Mouse (Mus musculus) embryonic facial prominence, embryonic 15.5 days (tissue): Measurements from ENCODE around the gene Apol7b. TPM values are rescaled to one million over a fixed set of nuclear protein-coding genes. Genes with fewer than 3 reads are reported as not detected.
"Not testable (repeated sequence)": the region's sequence is repeated elsewhere in the genome, so short reads cannot be mapped to it uniquely, and the experiment has no call there.

Experiments used
- ATAC-seq: fragments of 200-750 bp; cut with Nextera tagmentation; 2 replicates; pipeline ENCODE4 v1.8.0; 2017; ENCODE audit warnings: low read depth, moderate TSS enrichment; ENCODE audit not compliant: insufficient number of reproducible peaks, low FRiP score, low TSS enrichment
- H3K27ac ChIP-seq: fragments of 300-500 bp; sonication (generic); replicated peaks from 2 replicates; pipeline ENCODE4 v1.5.1; 2015; ENCODE audit warnings: mild to moderate bottlenecking, inconsistent platforms
- H3K27me3 ChIP-seq: fragments of 300-500 bp; sonication (generic); 2 replicates; pipeline ENCODE4 v1.6.1; 2015; ENCODE audit warnings: inconsistent platforms
- H3K36me3 ChIP-seq: fragments of 300-500 bp; sonication (generic); 2 replicates; pipeline ENCODE4 v1.6.1; 2015; ENCODE audit warnings: mild to moderate bottlenecking, inconsistent platforms
- H3K4me1 ChIP-seq: fragments of 300-500 bp; sonication (generic); 2 replicates; pipeline ENCODE4 v1.6.1; 2015; ENCODE audit warnings: inconsistent platforms
- H3K4me2 ChIP-seq: fragments of 300-500 bp; sonication (generic); replicated peaks from 2 replicates; pipeline ENCODE4 v1.6.1; 2015; ENCODE audit warnings: mild to moderate bottlenecking, inconsistent platforms
- H3K4me3 ChIP-seq: fragments of 300-500 bp; sonication (generic); replicated peaks from 2 replicates; pipeline ENCODE4 v1.5.1; 2015; ENCODE audit warnings: mild to moderate bottlenecking, inconsistent platforms
- H3K9ac ChIP-seq: fragments of 300-500 bp; sonication (generic); 2 replicates; pipeline ENCODE4 v1.6.1; 2015; ENCODE audit warnings: inconsistent platforms
- H3K9me3 ChIP-seq: fragments of 300-500 bp; sonication (generic); replicated peaks from 2 replicates; pipeline ENCODE4 v1.6.1; 2016; ENCODE audit warnings: inconsistent platforms
- WGBS: fragments of 180-500 bp; shearing (Covaris S2); methylation state at CpG from one replicate; pipeline ENCODE4 v1.1.7; 2015; 5-methylcytosine and 5-hydroxymethylcytosine counted together
- polyA plus RNA-seq: library from polyadenylated mRNA; unstranded; fragments of >200 nt; fragmentation: Nextera tagmentation; extraction: Ambion mirVana; gene quantifications from 2 replicates; pipeline ENCODE4 v1.2.1, GENCODE M21; 2015

The Apol7b gene
- polyA plus RNA-seq, 1 experiment from 2014 or later, result not detected

DNA sequence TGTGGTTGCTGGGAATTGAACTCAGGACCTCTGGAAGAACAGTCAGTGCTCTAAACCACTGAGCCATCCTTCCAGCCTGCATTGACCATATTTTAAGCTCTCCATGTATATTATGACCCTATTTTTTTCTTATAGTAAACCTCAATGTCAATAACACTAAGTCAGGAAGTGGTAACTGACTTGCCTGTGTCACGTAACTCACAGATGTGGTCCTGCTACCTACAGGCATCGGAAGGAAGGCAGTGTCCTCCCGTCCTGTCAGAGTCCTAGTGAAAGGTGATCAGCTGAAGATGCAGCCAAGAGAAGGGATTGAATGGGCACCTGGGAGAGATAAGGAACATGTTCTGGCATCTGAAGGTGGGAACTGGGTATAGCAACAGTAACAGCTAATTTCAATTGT lies 27.6 kb downstream of the Apol7b start:
- not testable (repeated sequence) for H3K4me3 ChIP-seq

DNA sequence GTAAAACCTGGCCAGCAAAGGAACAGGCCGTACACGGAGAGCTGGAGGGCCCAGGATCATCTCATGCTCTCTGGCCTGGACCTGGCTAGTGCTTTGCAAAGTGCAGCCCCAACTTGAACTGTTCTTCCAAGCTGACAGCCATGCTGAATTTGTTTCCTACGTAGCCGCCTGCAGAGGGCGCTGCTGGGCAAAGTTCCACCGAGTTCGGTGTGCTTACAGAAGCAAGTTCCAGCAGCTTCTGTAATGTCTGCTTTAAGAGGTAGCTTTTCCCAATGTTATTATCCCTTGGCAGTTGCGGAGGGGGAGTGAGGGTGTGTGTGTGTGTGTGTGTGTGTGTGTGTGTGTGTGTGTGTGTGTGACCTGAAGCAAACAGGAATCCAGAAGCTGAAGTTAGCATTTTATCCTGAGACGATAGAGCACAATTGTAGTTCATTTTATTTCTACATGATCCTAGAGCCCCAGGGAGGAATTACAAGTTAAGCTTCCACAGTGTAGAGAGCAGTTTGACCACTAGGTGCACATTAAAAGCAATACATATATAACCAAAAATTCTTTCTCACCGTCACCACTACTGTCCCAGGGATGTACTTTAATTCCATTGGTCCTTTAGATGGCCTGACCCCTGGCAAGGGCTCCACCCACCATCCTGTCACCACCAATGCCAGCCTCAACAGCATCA lies 30.5 kb downstream of the Apol7b start:
- not testable (repeated sequence) for H3K27me3 ChIP-seq, H3K4me3 ChIP-seq, H3K36me3 ChIP-seq, H3K4me1 ChIP-seq, ATAC-seq, H3K27ac ChIP-seq, H3K9ac ChIP-seq, H3K4me2 ChIP-seq, H3K9me3 ChIP-seq
- WGBS, result 21% methylated on average over 4 of the region's 10 CpGs

More for the DNA sequence above, 27.6 kb downstream of the Apol7b start:
- not testable (repeated sequence) for H3K4me2 ChIP-seq, H3K9me3 ChIP-seq, H3K27ac ChIP-seq, H3K27me3 ChIP-seq, ATAC-seq, H3K9ac ChIP-seq, H3K4me1 ChIP-seq, H3K36me3 ChIP-seq
- no CpG with 5 or more reads among the region's 3 CpGs for whole genome bisulfite sequencing

DNA sequence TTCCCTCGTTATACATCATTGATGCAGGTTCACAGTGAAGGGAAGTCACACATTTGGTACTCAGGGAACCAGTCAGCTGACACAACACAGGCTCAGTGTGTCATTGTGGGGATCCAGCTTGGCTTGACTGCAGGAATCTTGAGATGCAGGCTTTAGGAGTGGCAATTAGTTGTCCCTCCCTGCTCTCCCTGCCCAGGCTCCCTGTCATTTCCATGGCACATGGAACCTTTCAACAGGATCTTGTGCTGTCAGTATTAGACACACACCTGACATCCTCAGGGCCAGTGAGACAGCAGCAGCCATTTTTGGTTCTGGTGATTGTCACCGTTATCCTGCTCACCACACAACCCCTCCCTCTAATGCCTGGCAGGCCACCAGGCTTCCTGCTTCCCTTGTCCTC lies 31.6 kb downstream of the Apol7b start:
- not testable (repeated sequence) for H3K4me3 ChIP-seq, H3K9me3 ChIP-seq, H3K27me3 ChIP-seq, H3K27ac ChIP-seq, H3K36me3 ChIP-seq, H3K4me2 ChIP-seq, ATAC-seq, H3K4me1 ChIP-seq, H3K9ac ChIP-seq
- WGBS, result 55% methylated on average over 2 of the region's 2 CpGs

DNA sequence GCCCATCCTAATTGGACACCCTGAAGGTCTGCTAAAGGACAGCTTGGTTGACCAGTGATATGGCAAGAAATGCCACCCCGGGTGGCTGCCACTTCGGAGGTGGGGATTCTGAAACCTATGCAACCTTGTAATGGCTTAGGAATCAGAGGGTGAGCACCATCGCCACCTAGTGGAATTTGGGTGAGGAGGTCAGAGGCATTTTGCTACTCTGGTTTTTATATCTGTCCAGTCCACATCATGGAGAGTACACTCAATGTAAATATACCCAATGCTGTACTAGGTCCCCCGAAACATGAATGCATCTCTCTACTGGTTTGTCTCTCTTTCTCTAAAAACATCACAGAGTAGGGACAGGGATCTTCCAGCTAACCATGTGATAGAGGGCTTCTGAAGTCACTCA lies 34.6 kb downstream of the Apol7b start:
- H3K27me3 ChIP-seq, H3K9ac ChIP-seq, H3K4me3 ChIP-seq, H3K36me3 ChIP-seq, H3K4me1 ChIP-seq, H3K27ac ChIP-seq, H3K9me3 ChIP-seq, H3K4me2 ChIP-seq, ATAC-seq: not testable (repeated sequence)
- 26% methylated on average over 4 of the region's 4 CpGs for WGBS

DNA sequence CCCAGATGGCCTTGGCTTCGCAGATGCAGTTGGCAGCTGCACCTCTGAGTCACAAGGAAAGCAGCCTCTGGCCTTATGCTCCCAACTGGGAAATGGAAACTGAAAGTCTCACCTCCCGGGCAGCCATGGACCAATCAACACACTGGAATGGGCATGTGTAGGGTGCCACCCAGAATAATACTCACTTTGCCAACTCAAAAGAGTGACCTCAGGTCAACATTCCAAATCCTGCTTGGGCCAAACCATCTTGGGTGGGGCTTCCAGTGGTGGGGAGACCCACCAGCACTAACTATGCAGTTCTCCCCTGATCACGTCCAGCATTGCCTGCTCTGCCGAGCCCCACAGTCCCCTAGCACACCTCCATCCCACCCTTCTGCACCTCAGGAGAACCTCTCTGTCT lies 36.3 kb downstream of the Apol7b start, which contains the start of gene Apol9a:
Gene Apol9a (minus strand): TSS at position 101 of the 400 bp plus-strand sequence.
- not testable (repeated sequence) for ATAC-seq, H3K9me3 ChIP-seq, H3K9ac ChIP-seq, H3K4me3 ChIP-seq, H3K4me2 ChIP-seq, H3K27ac ChIP-seq, H3K4me1 ChIP-seq, H3K36me3 ChIP-seq, H3K27me3 ChIP-seq
- WGBS, result 57% methylated on average over 1 of the region's 4 CpGs

DNA sequence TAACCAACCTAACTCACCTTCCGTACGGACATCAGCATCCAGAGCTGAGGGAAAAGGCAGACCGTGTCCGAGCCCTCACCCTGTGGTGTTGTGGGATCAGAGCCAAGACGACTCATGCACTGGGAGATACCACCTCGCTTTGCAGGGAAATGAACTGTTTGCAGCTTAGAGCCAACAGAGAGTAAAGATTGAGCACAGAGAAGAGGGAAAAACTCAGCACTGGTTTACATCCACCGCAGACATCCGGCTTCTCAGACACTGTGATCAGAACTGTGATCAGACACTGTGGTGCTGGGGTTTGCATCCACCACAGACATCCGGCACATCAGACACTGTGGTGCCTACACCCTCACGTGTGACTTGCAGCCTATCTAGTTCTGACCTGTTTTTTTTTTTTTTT lies 40.9 kb downstream of the Apol7b start:
- H3K36me3 ChIP-seq, H3K4me2 ChIP-seq, ATAC-seq, H3K27me3 ChIP-seq, H3K9ac ChIP-seq, H3K4me3 ChIP-seq, H3K4me1 ChIP-seq, H3K27ac ChIP-seq, H3K9me3 ChIP-seq: not testable (repeated sequence)
- 67% methylated on average over 10 of the region's 10 CpGs for WGBS

DNA sequence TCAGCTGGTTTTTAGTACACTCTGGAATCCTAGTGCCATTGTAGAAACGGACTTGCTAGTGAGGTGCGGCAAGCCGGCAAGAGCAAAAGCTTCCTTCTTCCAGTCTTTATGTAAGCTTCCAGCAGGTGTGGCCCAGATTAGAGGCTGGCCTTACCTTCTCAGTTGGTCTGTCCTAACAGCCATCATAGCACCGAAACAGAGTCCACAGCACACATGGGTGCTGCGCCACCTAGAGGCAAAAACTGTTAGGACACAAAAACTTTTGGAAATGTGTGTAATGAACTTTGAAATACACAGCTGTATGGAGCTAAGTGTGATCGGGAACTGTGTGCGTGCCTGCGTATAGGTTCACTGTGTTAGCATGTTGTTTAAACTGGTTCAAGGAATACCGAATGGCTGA lies 48.3 kb downstream of the Apol7b start, which contains the start of gene Apol7a:
Gene Apol7a (minus strand): TSS at position 84 of the 400 bp plus-strand sequence.
- not testable (repeated sequence) for H3K27ac ChIP-seq, H3K27me3 ChIP-seq, H3K9ac ChIP-seq, ATAC-seq, H3K4me3 ChIP-seq, H3K4me2 ChIP-seq, H3K4me1 ChIP-seq, H3K9me3 ChIP-seq, H3K36me3 ChIP-seq
- 62% methylated on average over 9 of the region's 9 CpGs for WGBS

DNA sequence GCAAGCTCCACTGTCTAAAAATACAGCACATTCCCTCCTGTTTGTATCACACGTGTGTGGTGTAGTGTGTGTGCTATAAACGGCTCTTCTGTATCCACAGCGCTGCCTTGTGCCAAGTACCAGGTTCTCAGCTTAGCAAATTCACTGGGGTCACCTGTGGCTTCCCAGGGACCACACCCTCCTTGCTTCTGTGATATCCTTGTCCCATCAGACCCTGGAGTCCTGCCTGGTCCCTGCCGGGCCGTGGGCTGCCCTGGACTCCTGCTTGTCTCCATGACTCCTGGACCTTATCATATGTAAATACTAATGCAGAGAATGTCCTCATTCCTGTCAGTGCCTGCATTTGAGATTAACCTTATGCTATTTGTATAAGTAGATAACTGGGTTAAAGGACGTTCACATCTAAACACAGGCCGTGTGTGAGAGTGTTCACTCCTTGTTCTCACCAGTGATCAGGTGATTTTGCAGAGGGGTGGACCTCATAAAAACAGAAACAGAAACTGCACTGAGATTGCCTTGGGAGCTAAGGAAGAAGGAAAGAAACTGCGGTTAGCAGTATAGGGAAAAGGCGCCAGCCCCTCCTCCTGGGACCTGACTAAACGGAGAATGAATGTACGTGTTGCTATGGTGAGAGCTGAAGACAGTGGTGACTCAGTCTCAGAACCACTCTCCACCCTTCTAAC lies 49.7 kb downstream of the Apol7b start:
- H3K36me3 ChIP-seq, H3K9ac ChIP-seq, H3K4me3 ChIP-seq, H3K4me2 ChIP-seq, H3K9me3 ChIP-seq, H3K27ac ChIP-seq, H3K4me1 ChIP-seq, ATAC-seq, H3K27me3 ChIP-seq: not testable (repeated sequence)
- WGBS, result 66% methylated on average over 11 of the region's 11 CpGs

DNA sequence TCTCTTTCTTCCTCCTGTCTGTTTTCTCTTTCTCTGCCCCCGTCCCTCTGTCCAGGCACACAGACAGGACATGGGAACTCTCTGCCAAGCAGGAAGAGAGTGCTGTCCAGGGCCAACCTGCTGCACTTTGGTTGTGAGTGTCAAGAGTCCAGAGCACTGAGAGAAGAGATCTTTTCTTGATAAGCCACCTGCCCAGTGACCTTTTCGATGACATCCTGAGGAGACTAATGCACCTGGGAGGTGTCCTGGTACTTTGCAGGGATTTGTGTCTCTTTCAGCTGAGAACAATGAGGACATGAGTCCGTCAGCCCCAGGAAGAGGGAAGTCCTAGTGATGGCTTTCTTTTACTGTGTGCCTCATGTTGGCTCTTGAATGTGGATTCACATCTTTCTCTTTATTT lies 53.5 kb downstream of the Apol7b start:
- H3K4me3 ChIP-seq, ATAC-seq, H3K27me3 ChIP-seq, H3K9me3 ChIP-seq, H3K9ac ChIP-seq, H3K4me2 ChIP-seq, H3K4me1 ChIP-seq, H3K36me3 ChIP-seq, H3K27ac ChIP-seq: not testable (repeated sequence)
- 47% methylated on average over 3 of the region's 3 CpGs for WGBS

DNA sequence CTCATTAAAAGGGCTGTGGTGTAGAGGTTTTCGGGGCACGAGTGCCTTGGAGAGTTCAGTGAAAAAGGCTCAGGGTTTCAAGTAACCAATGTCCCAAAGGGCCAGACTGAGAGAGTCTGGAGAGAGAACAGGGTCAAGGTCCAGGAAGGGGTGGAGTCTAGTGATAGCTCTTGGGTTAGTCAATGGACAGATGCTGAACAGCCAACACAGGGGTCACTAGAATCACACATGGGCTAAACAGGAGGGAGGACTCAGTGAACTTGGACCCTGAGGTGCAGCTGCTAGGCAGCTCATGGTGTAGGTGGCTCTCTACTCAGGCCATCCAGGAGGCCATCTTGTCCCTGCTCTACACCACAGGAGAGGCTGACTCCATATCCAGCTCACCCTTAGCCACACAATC lies 59.8 kb downstream of the Apol7b start:
- no peak for ATAC-seq
- H3K4me1 ChIP-seq, result no peaks in the 10 kb centered on the region
- WGBS, result 65% methylated on average over 2 of the region's 2 CpGs
- no peak overlapping the region for H3K4me3 ChIP-seq
- no peaks in the 10 kb centered on the region for H3K9me3 ChIP-seq
- no peaks in the 10 kb centered on the region for H3K36me3 ChIP-seq
- no peak overlapping the region for H3K27ac ChIP-seq
- H3K4me2 ChIP-seq, result no peak overlapping the region
- H3K9ac ChIP-seq, result no peak overlapping the region
- H3K27me3 ChIP-seq, result no peaks in the 10 kb centered on the region

DNA sequence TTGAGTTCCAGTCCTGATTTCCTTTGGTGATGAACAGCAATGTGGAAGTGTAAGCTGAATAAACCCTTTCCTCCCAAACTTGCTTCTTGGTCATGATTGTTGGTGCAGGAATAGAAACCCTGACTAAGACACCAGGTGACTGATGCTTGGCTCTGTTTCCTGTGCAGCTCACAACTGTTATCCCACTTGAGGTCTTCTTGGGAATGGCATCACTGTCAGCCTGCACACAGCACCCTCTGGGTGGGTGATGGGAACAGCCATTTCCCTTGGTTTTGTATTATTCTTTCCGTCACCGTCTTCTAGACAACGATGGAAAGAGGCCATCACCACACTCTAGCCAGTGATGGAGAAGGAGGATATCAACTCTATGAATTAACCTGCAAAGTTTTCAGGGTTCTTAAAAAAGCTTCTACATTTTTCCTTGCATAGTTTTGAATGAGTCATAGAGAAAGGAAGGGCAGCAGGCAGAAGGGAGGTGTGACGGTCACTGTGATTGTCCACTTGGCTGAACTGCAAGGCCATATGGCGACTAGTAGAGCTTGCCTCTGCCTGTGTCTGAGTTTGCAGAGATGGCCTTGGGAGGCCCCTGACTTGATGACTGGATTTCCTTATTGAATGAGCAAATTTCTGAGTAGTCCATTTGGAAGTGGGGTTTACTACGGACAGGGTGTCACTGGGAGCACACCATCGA lies 62.8 kb downstream of the Apol7b start:
- H3K4me3 ChIP-seq, result no peak overlapping the region
- ATAC-seq, result no peak
- no peaks in the 10 kb centered on the region for H3K36me3 ChIP-seq
- no peaks in the 10 kb centered on the region for H3K4me1 ChIP-seq
- H3K9me3 ChIP-seq, result no peaks in the 10 kb centered on the region
- H3K4me2 ChIP-seq, result no peak overlapping the region
- no peak overlapping the region for H3K9ac ChIP-seq
- WGBS, result 88% methylated on average over 7 of the region's 7 CpGs
- H3K27me3 ChIP-seq, result no peaks in the 10 kb centered on the region
- H3K27ac ChIP-seq, result no peak overlapping the region
